Mouse (Mus musculus): ENCODE data around the gene Eid3.
A peak's percentile ranks its signal among the peaks of the same experiment; 100 is the strongest.

Gene Eid3

GRCm38 (mm10) chr10:82860181-82860928 is 6.1 kb upstream of the Eid3 start:
- peak; percentile 24 to 59 for DNase-seq (ENCODE audit: low read depth in 1 of 2, low spot score in 2 of 2)

DNA sequence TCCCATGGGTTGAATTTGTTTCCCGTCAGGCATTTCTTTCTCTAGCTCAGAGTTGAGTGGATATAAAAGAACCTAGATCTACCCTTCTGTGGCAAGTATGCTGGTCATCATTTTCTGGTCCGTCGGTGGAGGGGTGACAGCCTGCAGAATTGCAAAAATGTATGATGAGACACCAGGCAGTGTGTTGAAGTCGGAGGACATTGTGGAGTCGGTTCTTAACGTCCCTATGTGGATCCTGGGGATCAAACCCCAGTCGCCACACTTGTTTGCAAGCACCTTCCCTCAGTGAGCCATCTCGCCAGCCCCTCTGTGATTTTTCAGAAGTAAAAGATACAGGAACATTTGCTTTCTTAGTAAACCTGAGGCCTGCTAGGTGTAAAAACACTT is 5.5 kb upstream of the Eid3 start:
- DNase-seq (ENCODE audit: low read depth in 1 of 2, low spot score in 2 of 2), result no peak

DNA sequence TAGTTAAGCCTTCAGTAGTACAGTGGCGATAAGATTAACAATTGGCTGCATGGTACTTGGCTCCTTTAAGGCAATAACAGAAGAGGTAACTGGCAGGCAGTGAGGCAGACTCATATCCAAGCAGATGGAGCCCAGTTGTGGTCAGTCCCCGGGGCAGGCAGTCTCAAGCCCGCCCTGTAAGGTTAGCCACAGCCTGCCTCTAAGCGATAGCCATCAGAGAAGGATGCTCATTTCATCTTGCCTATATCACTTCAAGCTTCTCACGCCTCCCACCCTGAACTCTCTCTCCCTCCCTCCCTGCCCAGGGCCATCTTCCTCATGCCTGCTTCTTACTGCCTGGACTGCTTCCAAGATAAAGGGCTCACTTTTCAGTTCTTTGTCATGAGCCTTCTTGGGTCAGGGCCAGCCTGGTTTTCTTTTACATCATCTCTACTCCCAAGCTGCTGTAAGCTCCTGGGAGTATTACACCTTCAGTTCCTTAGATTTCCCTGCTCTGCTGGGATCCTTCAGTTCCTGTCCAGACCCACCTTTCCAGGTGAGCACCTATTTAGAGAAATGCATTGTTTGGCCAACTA is 3.2 kb upstream of the Eid3 start:
- DNase-seq (ENCODE audit: low read depth in 1 of 2, low spot score in 2 of 2), result no peak

DNA sequence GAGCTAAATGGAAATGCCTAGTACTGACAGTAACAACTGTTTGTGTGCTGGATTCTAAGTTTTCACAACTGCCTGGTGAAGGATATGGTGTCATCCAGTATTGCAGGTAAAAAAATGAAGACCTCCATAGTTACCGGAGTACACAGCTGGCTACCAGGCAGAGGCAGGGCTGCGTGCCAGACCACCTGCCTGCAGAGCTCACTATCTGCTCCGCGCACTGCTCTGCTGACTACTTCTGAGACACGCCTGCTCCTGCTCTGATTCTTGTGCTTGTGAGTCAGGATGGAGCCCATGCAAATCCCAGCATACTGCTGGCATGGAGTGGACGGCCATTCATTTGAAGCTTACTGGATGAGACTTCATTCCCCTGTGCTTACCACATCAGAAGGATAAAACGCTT is 2.6 kb upstream of the Eid3 start:
- DNase-seq (ENCODE audit: low read depth in 1 of 2, low spot score in 2 of 2), result no peak

DNA sequence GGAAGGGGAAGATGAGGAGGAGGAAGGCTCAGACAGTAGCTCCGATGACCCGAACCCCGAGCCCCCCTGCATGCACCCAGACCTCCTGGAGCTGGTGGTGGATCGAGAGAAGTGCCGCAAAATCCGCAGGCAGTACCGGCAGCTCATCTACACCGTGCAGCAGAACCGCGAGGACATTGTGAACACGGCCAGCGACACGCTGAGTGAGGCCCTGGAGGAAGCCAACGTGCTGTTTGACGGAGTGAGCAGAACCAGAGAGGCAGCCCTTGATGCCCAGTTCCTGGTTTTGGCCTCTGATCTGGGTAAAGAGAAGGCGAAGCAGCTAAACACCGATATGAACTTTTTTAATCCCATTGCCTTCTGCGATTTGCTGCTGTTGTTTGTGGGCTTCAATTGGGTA is 406 bp downstream of the Eid3 start:
- no peak for DNase-seq (ENCODE audit: low read depth in 1 of 2, low spot score in 2 of 2)

- no peak for DNase-seq (ENCODE audit: low read depth in 1 of 2, low spot score in 2 of 2)
Observed at GRCm38 (mm10) chr10:82868418-82869086, 2.1 kb downstream of the Eid3 start.

DNA sequence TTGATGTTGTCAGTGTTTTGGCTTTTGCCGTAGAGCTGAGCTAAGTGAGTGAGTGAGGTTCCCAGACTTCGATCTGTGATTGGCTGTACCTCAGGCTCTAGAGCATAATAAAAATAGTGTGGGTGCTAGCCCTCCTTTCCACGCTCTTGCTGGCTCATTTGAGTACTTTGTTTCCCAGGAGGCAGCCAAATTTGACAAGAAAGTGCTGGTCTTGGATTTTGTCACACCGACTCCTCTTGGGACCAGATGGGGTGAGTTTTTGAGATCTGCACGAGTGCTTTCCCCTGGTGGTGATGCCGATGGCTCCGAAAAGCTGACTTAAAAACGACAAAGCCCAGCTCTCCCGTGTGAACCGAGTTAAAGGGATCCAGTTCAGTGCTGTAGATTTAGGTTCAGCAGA is 9.0 kb downstream of the Eid3 start:
- no peak for DNase-seq (ENCODE audit: low read depth in 1 of 2, low spot score in 2 of 2)

- DNase-seq (ENCODE audit: low read depth in 1 of 2, low spot score in 2 of 2), result no peak
Observed at GRCm38 (mm10) chr10:82876076-82876796, 9.8 kb downstream of the Eid3 start.

DNA sequence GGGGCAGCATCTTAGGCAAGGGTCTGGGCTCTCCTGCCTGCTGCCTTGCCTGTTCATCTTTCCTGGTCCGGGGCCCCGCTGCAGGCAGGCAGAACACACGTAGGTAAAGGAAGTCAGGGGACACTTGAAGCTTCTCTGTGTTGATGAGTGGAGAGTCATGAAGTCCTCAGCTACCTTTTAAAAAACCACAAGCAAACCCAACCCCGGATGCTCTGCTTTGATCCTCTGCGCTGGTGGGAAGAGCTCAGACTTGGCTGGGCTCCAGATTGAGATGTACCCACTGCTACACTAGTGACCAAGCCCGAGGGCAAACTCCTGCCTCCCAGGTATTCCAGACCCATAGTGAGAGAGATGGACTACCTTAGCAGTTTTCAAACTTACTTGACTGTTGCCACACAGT is 20.9 kb downstream of the Eid3 start:
- no peak for DNase-seq (ENCODE audit: low read depth in 1 of 2, low spot score in 2 of 2)

GRCm38 (mm10) chr10:82888576-82888975 is 22.1 kb downstream of the Eid3 start:
- no peak for DNase-seq (ENCODE audit: low read depth in 1 of 2, low spot score in 2 of 2)

GRCm38 (mm10) chr10:82889447-82889973 is 23.1 kb downstream of the Eid3 start:
- no peak for DNase-seq (ENCODE audit: low read depth in 1 of 2, low spot score in 2 of 2)

DNA sequence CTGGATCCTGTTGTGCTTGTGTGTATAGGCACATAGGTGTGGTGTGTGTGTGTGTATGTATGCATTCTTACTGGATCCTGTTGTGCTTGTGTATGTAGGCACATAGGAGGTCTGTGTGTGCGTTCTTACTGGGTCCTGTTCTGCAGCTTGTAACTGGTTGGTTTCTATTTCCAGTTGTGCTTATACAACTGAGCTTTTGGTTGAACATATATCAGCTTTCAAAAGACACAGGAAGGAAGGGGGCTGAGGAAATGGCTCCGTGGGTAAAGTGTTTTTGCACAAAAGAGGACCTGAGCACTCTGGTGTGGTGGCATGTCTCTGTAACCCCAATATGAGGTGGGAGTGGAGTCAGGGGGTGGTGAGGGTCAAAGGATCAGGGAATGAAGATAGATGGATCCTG is 24.5 kb downstream of the Eid3 start:
- DNase-seq (ENCODE audit: low read depth in 1 of 2, low spot score in 2 of 2), result no peak

DNA sequence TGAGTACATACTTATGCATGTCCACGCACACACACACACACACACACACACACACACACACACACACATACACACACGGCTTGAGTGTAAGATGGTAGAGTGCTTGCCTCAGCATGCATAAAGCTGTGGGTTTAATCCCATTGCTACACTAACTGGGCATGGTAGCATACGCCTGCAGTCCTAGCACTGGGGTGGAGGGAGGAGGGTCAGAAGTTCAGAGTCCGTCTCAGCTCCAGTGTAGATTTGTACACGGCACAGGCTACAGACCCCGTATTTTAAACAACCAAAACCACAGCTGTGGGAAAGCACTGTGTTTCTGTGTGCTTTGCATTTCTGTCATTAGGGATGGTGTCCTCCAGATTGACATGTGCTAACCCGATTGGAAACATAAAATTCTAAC is 25.0 kb downstream of the Eid3 start:
- no peak for DNase-seq (ENCODE audit: low read depth in 1 of 2, low spot score in 2 of 2)

- DNase-seq (ENCODE audit: low read depth in 1 of 2, low spot score in 2 of 2), result no peak
Observed at GRCm38 (mm10) chr10:82892442-82893055, 26.1 kb downstream of the Eid3 start.

- DNase-seq (ENCODE audit: low read depth in 1 of 2, low spot score in 2 of 2), result no peak
Observed at GRCm38 (mm10) chr10:82893872-82894650, 27.6 kb downstream of the Eid3 start.

- no peak for DNase-seq (ENCODE audit: low read depth in 1 of 2, low spot score in 2 of 2)
Observed at GRCm38 (mm10) chr10:82897936-82898335, 31.5 kb downstream of the Eid3 start.

DNA sequence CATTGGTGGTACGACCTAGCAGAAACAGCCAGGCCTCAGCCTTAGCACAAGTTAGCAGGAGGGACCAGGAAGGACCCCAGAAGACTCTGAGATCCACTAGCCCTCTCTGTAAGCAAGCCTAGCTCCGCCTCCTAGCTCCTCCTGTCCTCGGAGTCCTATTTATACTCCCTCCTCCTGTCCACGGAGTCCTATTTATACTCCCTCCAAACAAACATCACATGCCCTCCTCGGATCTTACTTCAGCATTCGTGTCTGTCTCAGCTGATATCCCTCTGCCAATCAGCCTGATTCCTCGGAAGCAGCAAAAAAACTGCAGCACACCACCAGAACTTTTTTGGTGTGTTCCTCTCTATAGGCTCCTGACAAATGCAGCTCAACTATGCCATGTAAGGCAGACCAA is 32.5 kb downstream of the Eid3 start:
- no peak for DNase-seq (ENCODE audit: low read depth in 1 of 2, low spot score in 2 of 2)

DNA sequence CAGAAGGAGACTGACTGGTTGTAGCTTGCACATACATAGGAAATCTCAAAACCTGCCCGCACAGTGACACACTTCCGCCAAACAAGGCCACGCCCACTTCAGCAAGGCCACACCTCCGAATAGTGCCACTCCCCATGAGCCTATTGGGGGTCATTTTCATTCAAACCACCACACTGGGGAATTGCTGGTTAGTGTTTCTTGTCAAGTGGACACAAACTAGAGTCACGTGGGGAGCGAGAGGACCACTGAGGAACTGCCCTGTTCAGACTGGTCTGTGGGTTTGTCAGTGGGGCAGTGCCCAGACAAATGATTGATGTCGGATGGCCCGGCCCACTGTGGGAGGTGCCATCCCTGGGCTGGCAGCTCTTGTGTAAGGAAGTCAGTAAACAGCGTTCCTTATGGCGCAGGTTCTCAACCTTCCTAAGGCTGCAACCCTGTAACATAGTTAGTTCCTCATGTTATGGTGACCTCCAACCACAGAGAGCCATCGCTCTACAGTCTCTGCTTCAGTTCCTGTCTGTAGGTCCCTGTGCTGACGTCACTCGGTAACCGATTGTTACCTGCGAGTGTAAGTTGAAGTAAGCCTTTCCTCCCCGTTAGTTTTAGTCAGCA is 33.5 kb downstream of the Eid3 start:
- DNase-seq (ENCODE audit: low read depth in 1 of 2, low spot score in 2 of 2), result peak in 1 of 2 experiments; percentile 18

- DNase-seq (ENCODE audit: low read depth in 1 of 2, low spot score in 2 of 2), result no peak
Observed at GRCm38 (mm10) chr10:82900546-82900945, 34.1 kb downstream of the Eid3 start.

DNA sequence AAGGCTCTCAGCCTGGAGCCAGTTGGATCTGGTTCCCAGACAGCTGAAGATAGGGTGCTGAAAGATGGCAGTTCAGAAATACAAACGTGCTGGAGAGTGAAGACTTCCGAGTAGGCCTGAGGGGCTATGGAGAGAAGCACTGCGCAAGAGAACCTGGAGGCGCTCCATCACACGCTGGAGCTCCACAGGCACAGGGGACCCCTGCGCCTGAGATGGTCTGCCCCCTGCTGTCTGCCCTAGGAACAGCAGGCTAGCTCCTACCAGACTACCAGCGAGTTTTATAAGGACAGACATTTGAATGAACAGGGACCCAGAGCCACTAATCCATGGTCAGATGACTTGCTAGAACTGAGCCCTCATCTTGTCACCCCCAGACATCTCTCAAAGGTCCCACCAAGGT is 35.0 kb downstream of the Eid3 start:
- peak; percentile 41 to 70 for DNase-seq (ENCODE audit: low read depth in 1 of 2, low spot score in 2 of 2)
